Mouse (Mus musculus) heart, adult 18-20 months (tissue): ENCODE results near the gene Lrfn4. TPM values are rescaled to one million over a fixed set of nuclear protein-coding genes. Genes with fewer than 3 reads are reported as not detected.

ENCODE experiments used
- DNase-seq, 2 experiments: peaks; one replicate each; pipeline ENCODE4 v3.0.0; 2021 to 2022; ENCODE audit warnings: mixed read lengths in 1 of 2
- long read RNA-seq, 2 experiments: library from polyadenylated mRNA; stranded (forward); transcript quantifications; one replicate each; pipeline ENCODE4 v2.0.0; 2021
- total RNA-seq, 2 experiments: library from RNA; stranded (reverse); gene quantifications; 2 replicates each; pipeline ENCODE4 v1.2.3; 2021

The Lrfn4 gene
- total RNA-seq, result 1 to 10 TPM; 5.4 to 8.5 TPM
- long read RNA-seq, experiment 1, transcript Lrfn4-202 (3 exons, 2,918 nt), result major isoform, 5 of 16 reads
- long read RNA-seq, experiment 1, partial matches to known transcripts, result 0 of 16 reads
- long read RNA-seq, experiment 1, other reads (novel, unspliced or antisense), result 11 of 16 reads
- long read RNA-seq, experiment 2, partial matches to known transcripts, result 0 of 6 reads
- long read RNA-seq, experiment 2, other reads (novel, unspliced or antisense), result 5 of 6 reads

GRCm38 (mm10) chr19:4615151-4616093 is at the start of gene Lrfn4:
TSS of gene Lrfn4 (minus strand) at chr19:4615667.
- peak; percentile 83 to 91 for DNase-seq

DNA sequence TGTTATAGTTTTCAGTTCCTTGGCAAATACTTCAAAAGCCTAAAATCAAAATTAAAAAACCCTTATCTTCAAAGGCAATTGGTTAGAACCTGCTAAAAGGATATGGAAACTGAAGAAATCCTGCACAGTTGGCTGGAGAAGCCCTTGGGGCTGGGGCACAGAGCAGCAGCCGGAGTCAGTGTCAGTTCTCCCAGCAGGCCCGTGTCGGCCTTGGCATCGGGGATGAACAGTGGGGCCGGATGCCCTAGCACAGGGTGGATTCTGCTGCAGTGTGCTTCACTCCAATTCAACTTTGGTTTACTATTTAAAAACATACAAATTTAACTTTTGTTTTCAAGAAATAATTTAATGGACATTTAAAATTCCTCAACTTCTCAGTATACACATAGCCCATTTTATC is 42.7 kb upstream of the Lrfn4 start:
- DNase-seq, result no peak

- DNase-seq, result no peak
Measured at GRCm38 (mm10) chr19:4646917-4647492, 31.5 kb upstream of the Lrfn4 start.

- no peak for DNase-seq
Measured at GRCm38 (mm10) chr19:4644271-4644670, 28.8 kb upstream of the Lrfn4 start.

- no peak for DNase-seq
Measured at GRCm38 (mm10) chr19:4635986-4636385, 20.5 kb upstream of the Lrfn4 start.

GRCm38 (mm10) chr19:4628819-4629218 is 13.4 kb upstream of the Lrfn4 start:
- DNase-seq, result peak; percentile 47 to 83

GRCm38 (mm10) chr19:4625829-4626535 is 10.5 kb upstream of the Lrfn4 start:
- no peak for DNase-seq

- DNase-seq, result peak; percentile 92 to 95
Measured at GRCm38 (mm10) chr19:4625179-4625828, 9.8 kb upstream of the Lrfn4 start, which contains the start of gene Rce1. TSS of gene Rce1 (minus strand) at chr19:4625641.

GRCm38 (mm10) chr19:4624406-4625178 is 9.1 kb upstream of the Lrfn4 start:
- no peak for DNase-seq

DNA sequence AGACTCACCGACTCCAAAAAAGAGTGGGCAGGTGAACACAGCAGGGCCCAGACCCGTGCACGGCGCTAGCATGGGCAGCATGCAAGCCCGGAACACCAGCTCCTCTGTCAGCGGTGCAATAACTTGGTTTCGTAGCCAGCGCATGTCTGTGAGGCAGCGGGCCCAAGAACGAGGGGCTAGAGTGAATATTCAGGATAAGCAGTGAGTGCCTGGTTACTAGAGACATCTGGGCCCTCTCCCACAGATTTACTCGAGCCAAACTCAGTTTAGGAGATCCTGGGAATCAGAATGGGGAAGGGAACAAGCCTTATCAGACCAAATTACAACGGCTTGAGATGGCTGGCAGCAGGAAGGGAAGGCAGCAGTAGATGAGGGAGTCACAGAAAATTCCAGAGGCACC is 8.5 kb upstream of the Lrfn4 start:
- DNase-seq, result no peak

GRCm38 (mm10) chr19:4623419-4623818 is 8.0 kb upstream of the Lrfn4 start:
- DNase-seq, result no peak

GRCm38 (mm10) chr19:4622780-4623179 is 7.3 kb upstream of the Lrfn4 start:
- no peak for DNase-seq

GRCm38 (mm10) chr19:4620721-4621120 is 5.3 kb upstream of the Lrfn4 start:
- no peak for DNase-seq

- DNase-seq, result no peak
Measured at GRCm38 (mm10) chr19:4619461-4619860, 4.0 kb upstream of the Lrfn4 start.

- DNase-seq, result no peak
Measured at GRCm38 (mm10) chr19:4618183-4618582, 2.7 kb upstream of the Lrfn4 start.

GRCm38 (mm10) chr19:4616546-4616945 is 1.1 kb upstream of the Lrfn4 start:
- DNase-seq, result no peak

GRCm38 (mm10) chr19:4614305-4615150 is 939 bp downstream of the Lrfn4 start:
- DNase-seq, result no peak

GRCm38 (mm10) chr19:4613464-4614304 is 1.8 kb downstream of the Lrfn4 start:
- no peak for DNase-seq
